In genomic region chr1:34103713-34104172, GRCm38 (mm10) we compare ENCODE assay signal across 8 mouse cellular contexts.
DNase-seq lines count a peak whose midpoint lies in the region; ATAC-seq and TF ChIP-seq lines count a peak whose summit lies in the region.

No protein-coding gene starts in this region.

- no peak for ATAC-seq in embryonic facial prominence, embryonic 11.5 days (replicated peaks; ENCODE audit: insufficient number of reproducible peaks, low FRiP score, low TSS enrichment, low read depth)
- peak; percentile 77 for ATAC-seq in intestine, embryonic 15.5 days
- 0 out of 2 replicates have a peak, but pooled peaks have one; percentile 3 for ATAC-seq in midbrain, postnatal 0 days (ENCODE audit: low FRiP score)
- ATAC-seq in cerebellum, adult (ENCODE audit: insufficient number of reproducible peaks, low FRiP score, low TSS enrichment), result no peak

- H3K9me3 ChIP-seq in embryonic facial prominence, embryonic 11.5 days (replicated peaks; ENCODE audit: control insufficient read depth, low read length), result no peaks in the 10 kb centered on the region; the same call in 1 of the 2 replicates
- no peaks in the 10 kb centered on the region for H3K9me3 ChIP-seq in intestine, embryonic 15.5 days
- H3K9me3 ChIP-seq in midbrain, postnatal 0 days (ENCODE audit: low read length), result no peaks in the 10 kb centered on the region

- no peaks in the 10 kb centered on the region for H3K4me1 ChIP-seq in embryonic facial prominence, embryonic 11.5 days (ENCODE audit: control insufficient read depth, insufficient read depth, low read length)
- H3K4me1 ChIP-seq in intestine, embryonic 15.5 days (replicated peaks), result peaks cover 4% of the 10 kb centered on the region
- peaks cover 3% of the 10 kb centered on the region; the same call in 1 of the 2 replicates for H3K4me1 ChIP-seq in midbrain, postnatal 0 days (ENCODE audit: insufficient read depth, low read length)

- H3K27me3 ChIP-seq in embryonic facial prominence, embryonic 11.5 days (ENCODE audit: control insufficient read depth, insufficient read depth, low read length), result no peaks in the 10 kb centered on the region
- no peaks in the 10 kb centered on the region for H3K27me3 ChIP-seq in intestine, embryonic 15.5 days (replicated peaks)
- no peaks in the 10 kb centered on the region for H3K27me3 ChIP-seq in midbrain, postnatal 0 days (ENCODE audit: insufficient read depth, low read length)

- TF ChIP-seq CTCF in midbrain, postnatal 0 days (IDR thresholded peaks at IDR 0.05), result no peak

- H3K9ac ChIP-seq in embryonic facial prominence, embryonic 11.5 days (replicated peaks; ENCODE audit: low read length), result no peak overlapping the region
- peak overlapping the region; percentile 6; the same call in 1 of the 2 replicates for H3K9ac ChIP-seq in intestine, embryonic 15.5 days
- H3K9ac ChIP-seq in midbrain, postnatal 0 days (replicated peaks; ENCODE audit: low read length, poor library complexity, severe bottlenecking), result no peak overlapping the region

- 5% methylated on average over 3 of the region's 3 CpGs for WGBS in embryonic facial prominence, embryonic 11.5 days
- 2% methylated on average over 3 of the region's 3 CpGs for WGBS in intestine, embryonic 15.5 days
- 6% methylated on average over 3 of the region's 3 CpGs for WGBS in midbrain, postnatal 0 days

- H3K36me3 ChIP-seq in embryonic facial prominence, embryonic 11.5 days (replicated peaks; ENCODE audit: control insufficient read depth, insufficient read depth, low read depth, low read length), result no peaks in the 10 kb centered on the region
- H3K36me3 ChIP-seq in intestine, embryonic 15.5 days, result no peaks in the 10 kb centered on the region
- no peaks in the 10 kb centered on the region for H3K36me3 ChIP-seq in midbrain, postnatal 0 days (ENCODE audit: insufficient read depth, low read length)

- peak; percentile 26 for DNase-seq in kidney, adult 9 months
- no peak for DNase-seq in kidney, adult 8-10 months
- peak; percentile 51 for DNase-seq in embryonic facial prominence, embryonic 11.5 days (ENCODE audit: low spot score)
- DNase-seq in midbrain, postnatal 0 days (ENCODE audit: low spot score), result peak; percentile 36
- DNase-seq in right cerebral cortex, adult 18-20 months, result no peak
- DNase-seq in gastrocnemius, postnatal 10 days, result no peak

- H3K27ac ChIP-seq in embryonic facial prominence, embryonic 11.5 days (replicated peaks; ENCODE audit: low read depth, low read length), result no peak overlapping the region
- H3K27ac ChIP-seq in intestine, embryonic 15.5 days, result no peak overlapping the region
- no peak overlapping the region for H3K27ac ChIP-seq in midbrain, postnatal 0 days (ENCODE audit: low read depth, low read length)

- H3K4me2 ChIP-seq in embryonic facial prominence, embryonic 11.5 days (ENCODE audit: low read depth, low read length), result no peak overlapping the region
- peak overlapping the region; percentile 18; the same call in 1 of the 2 replicates for H3K4me2 ChIP-seq in intestine, embryonic 15.5 days (replicated peaks)
- no peak overlapping the region for H3K4me2 ChIP-seq in midbrain, postnatal 0 days (ENCODE audit: low read depth, low read length, poor library complexity, severe bottlenecking)

- H3K4me3 ChIP-seq in embryonic facial prominence, embryonic 11.5 days (ENCODE audit: low read depth, low read length), result no peak overlapping the region
- no peak overlapping the region for H3K4me3 ChIP-seq in intestine, embryonic 15.5 days (replicated peaks)
- H3K4me3 ChIP-seq in midbrain, postnatal 0 days (ENCODE audit: low read depth, low read length), result no peak overlapping the region

Comparison
In these comparisons a context has a peak if more than half of its experiments do, and no peak if none do; other contexts are left out.
1. DNase-seq: peak in kidney, adult 9 months (single experiment), embryonic facial prominence, embryonic 11.5 days (single experiment) and midbrain, postnatal 0 days (single experiment); none in kidney, adult 8-10 months (0 of 2), right cerebral cortex, adult 18-20 months (single experiment) and gastrocnemius, postnatal 10 days (single experiment).
2. ATAC-seq: peak in intestine, embryonic 15.5 days (single experiment) and midbrain, postnatal 0 days (single experiment); none in embryonic facial prominence, embryonic 11.5 days (single experiment) and cerebellum, adult (single experiment).